Mouse (Mus musculus): Measurements from ENCODE around the gene Serac1. TPM values are rescaled to one million over a fixed set of nuclear protein-coding genes. Genes with fewer than 3 reads are reported as not detected.

Serac1 gene
- total RNA-seq, 4 experiments from 2014 or later = 12.8 to 16.4 (median 14.4) TPM

- DNase-seq (ENCODE audit: low spot score in 2 of 2) = peak; percentile 55 to 84
Observed at GRCm38 (mm10) chr17:6005638-6006471, 73.7 kb downstream of the Serac1 start.

GRCm38 (mm10) chr17:6005246-6005637 lies 74.3 kb downstream of the Serac1 start:
- no peak for DNase-seq (ENCODE audit: low spot score in 2 of 2)

GRCm38 (mm10) chr17:6003661-6004060 lies 75.9 kb downstream of the Serac1 start:
- no peak for DNase-seq (ENCODE audit: low spot score in 2 of 2)

GRCm38 (mm10) chr17:6002563-6002962 lies 77.0 kb downstream of the Serac1 start:
- no peak for DNase-seq (ENCODE audit: low spot score in 2 of 2)

- no peak for DNase-seq (ENCODE audit: low spot score in 2 of 2)
Observed at GRCm38 (mm10) chr17:6001836-6002235, 77.7 kb downstream of the Serac1 start.

GRCm38 (mm10) chr17:6001389-6001788 lies 78.2 kb downstream of the Serac1 start:
- no peak for DNase-seq (ENCODE audit: low spot score in 2 of 2)

GRCm38 (mm10) chr17:6000864-6001319 lies 78.6 kb downstream of the Serac1 start:
- DNase-seq (ENCODE audit: low spot score in 2 of 2) = no peak

GRCm38 (mm10) chr17:5999039-5999543 lies 80.5 kb downstream of the Serac1 start:
- no peak for DNase-seq (ENCODE audit: low spot score in 2 of 2)

GRCm38 (mm10) chr17:5998235-5998500 lies 81.4 kb downstream of the Serac1 start:
- no peak for DNase-seq (ENCODE audit: low spot score in 2 of 2)

- DNase-seq (ENCODE audit: low spot score in 2 of 2) = no peak
Observed at GRCm38 (mm10) chr17:5997380-5998234, 81.9 kb downstream of the Serac1 start.

GRCm38 (mm10) chr17:5996589-5996988 lies 83.0 kb downstream of the Serac1 start:
- DNase-seq (ENCODE audit: low spot score in 2 of 2) = no peak

GRCm38 (mm10) chr17:5994606-5995005 lies 84.9 kb downstream of the Serac1 start:
- DNase-seq (ENCODE audit: low spot score in 2 of 2) = peak in 1 of 2 experiments; percentile 67

- no peak for DNase-seq (ENCODE audit: low spot score in 2 of 2)
Observed at GRCm38 (mm10) chr17:5993581-5994260, 85.8 kb downstream of the Serac1 start.

- DNase-seq (ENCODE audit: low spot score in 2 of 2) = no peak
Observed at GRCm38 (mm10) chr17:5992866-5993580, 86.5 kb downstream of the Serac1 start.

Other genes with a start within 250 kb of the Serac1 start
- 10 to 100 TPM; 14.5 to 16.2 (median 15.0) TPM for gene Snx9, start 238.4 kb downstream of the Serac1 start, total RNA-seq (2022)
- gene Synj2, start 138.5 kb downstream of the Serac1 start, total RNA-seq (2022) = 10 to 100 TPM; 71.7 to 93.5 (median 80.3) TPM
- gene Gtf2h5, start within 50 bp of the Serac1 start, total RNA-seq (2022) = 100 to 1,000 TPM in 3 of 4 experiments, 10 to 100 TPM in 1; 92.8 to 108 (median 103) TPM
- gene Tulp4, start 26.7 kb upstream of the Serac1 start, total RNA-seq (2022) = 100 to 1,000 TPM; 363 to 430 (median 399) TPM
- 10 to 100 TPM; 54.5 to 65.5 (median 55.5) TPM for gene Tmem181a, start 177.1 kb upstream of the Serac1 start, total RNA-seq (2022)
- gene Dynlt1a, start 237.8 kb upstream of the Serac1 start, total RNA-seq (2022) = 10 to 100 TPM; 11.3 to 13.8 (median 12.6) TPM